Mouse (Mus musculus): Measurements from ENCODE around the gene Plk3. TPM values are rescaled to one million over a fixed set of nuclear protein-coding genes. Genes with fewer than 3 reads are reported as not detected.
A peak's percentile ranks its signal among the peaks of the same experiment; 100 is the strongest.
"Not testable (repeated sequence)": the region's sequence is repeated elsewhere in the genome, so short reads cannot be mapped to it uniquely, and the experiment has no call there.

The Plk3 gene
- 0.71 and 2.5 TPM in 2 replicates for polyA plus RNA-seq (2012; ENCODE audit: insufficient read depth, insufficient read length, missing spikeins)

- Histone ChIP-seq H3K4me3 (ENCODE audit: insufficient read depth, low read depth, low read length) (peak within 1 kb of the TSS; percentile 70), H3K4me1 (ENCODE audit: control insufficient read depth, insufficient read depth, insufficient read length, low read length) (0 out of 2 replicates have a peak, but pooled peaks cover 2% of the 10 kb centered on the region), H3K27ac (replicated peaks; ENCODE audit: low read depth, low read length) (no peak within 1 kb of the TSS; the same call in 1 of the 2 replicates)
Measured at GRCm38 (mm10) chr4:117133817-117134600, at the start of gene Plk3. Plk3 (minus strand) TSS chr4:117133963.

GRCm38 (mm10) chr4:117182759-117183096, 49.0 kb upstream of the Plk3 start:
- Histone ChIP-seq H3K27ac (replicated peaks; ENCODE audit: low read depth, low read length) (peak overlapping the region; percentile 22; the same call in 1 of the 2 replicates), H3K4me3 (ENCODE audit: insufficient read depth, low read depth, low read length) (peak overlapping the region; percentile 66)
- not testable (repeated sequence) for H3K4me1 ChIP-seq (ENCODE audit: control insufficient read depth, insufficient read depth, insufficient read length, low read length)

- H3K27ac ChIP-seq (replicated peaks; ENCODE audit: low read depth, low read length) = peak within 1 kb of the TSS; percentile 22; the same call in 1 of the 2 replicates
- peak within 1 kb of the TSS; percentile 66 for H3K4me3 ChIP-seq (ENCODE audit: insufficient read depth, low read depth, low read length)
- H3K4me1 ChIP-seq (ENCODE audit: control insufficient read depth, insufficient read depth, insufficient read length, low read length) = no peaks in the 10 kb centered on the region
Measured at GRCm38 (mm10) chr4:117181863-117182758, 48.3 kb upstream of the Plk3 start, which contains the start of gene Kif2c. Kif2c (minus strand) TSS chr4:117182639.

GRCm38 (mm10) chr4:117169936-117170335, 36.2 kb upstream of the Plk3 start:
- Histone ChIP-seq H3K4me3 (ENCODE audit: insufficient read depth, low read depth, low read length) (no peak overlapping the region), H3K4me1 (ENCODE audit: control insufficient read depth, insufficient read depth, insufficient read length, low read length) (no peaks in the 10 kb centered on the region), H3K27ac (replicated peaks; ENCODE audit: low read depth, low read length) (no peak overlapping the region)

- Histone ChIP-seq H3K4me1 (ENCODE audit: control insufficient read depth, insufficient read depth, insufficient read length, low read length) (no peaks in the 10 kb centered on the region; the same call in 1 of the 2 replicates), H3K27ac (replicated peaks; ENCODE audit: low read depth, low read length) (no peak overlapping the region), H3K4me3 (ENCODE audit: insufficient read depth, low read depth, low read length) (no peak overlapping the region)
Measured at GRCm38 (mm10) chr4:117161183-117161582, 27.4 kb upstream of the Plk3 start.

GRCm38 (mm10) chr4:117159666-117160065, 25.9 kb upstream of the Plk3 start:
- Histone ChIP-seq H3K4me3 (ENCODE audit: insufficient read depth, low read depth, low read length) (no peak overlapping the region), H3K27ac (replicated peaks; ENCODE audit: low read depth, low read length) (no peak overlapping the region), H3K4me1 (ENCODE audit: control insufficient read depth, insufficient read depth, insufficient read length, low read length) (no peaks in the 10 kb centered on the region; the same call in 1 of the 2 replicates)

- Histone ChIP-seq H3K4me1 (ENCODE audit: control insufficient read depth, insufficient read depth, insufficient read length, low read length) (no peaks in the 10 kb centered on the region; the same call in 1 of the 2 replicates), H3K4me3 (ENCODE audit: insufficient read depth, low read depth, low read length) (peak overlapping the region; percentile 83), H3K27ac (replicated peaks; ENCODE audit: low read depth, low read length) (no peak overlapping the region)
Measured at GRCm38 (mm10) chr4:117156372-117156771, 22.6 kb upstream of the Plk3 start.

- Histone ChIP-seq H3K4me1 (ENCODE audit: control insufficient read depth, insufficient read depth, insufficient read length, low read length) (no peaks in the 10 kb centered on the region; the same call in 1 of the 2 replicates), H3K27ac (replicated peaks; ENCODE audit: low read depth, low read length) (peak within 1 kb of the TSS; percentile 81), H3K4me3 (ENCODE audit: insufficient read depth, low read depth, low read length) (peak within 1 kb of the TSS; percentile 83)
Measured at GRCm38 (mm10) chr4:117155792-117156355, 22.1 kb upstream of the Plk3 start, which contains the start of gene Rps8. Rps8 (minus strand) TSS chr4:117156243.

- H3K27ac ChIP-seq (replicated peaks; ENCODE audit: low read depth, low read length) = peak overlapping the region; percentile 6; the same call in 1 of the 2 replicates
- H3K4me3 ChIP-seq (ENCODE audit: insufficient read depth, low read depth, low read length) = peak overlapping the region; percentile 83
- H3K4me1 ChIP-seq (ENCODE audit: control insufficient read depth, insufficient read depth, insufficient read length, low read length) = no peaks in the 10 kb centered on the region; the same call in 1 of the 2 replicates
Measured at GRCm38 (mm10) chr4:117155020-117155791, 21.4 kb upstream of the Plk3 start.

- H3K27ac ChIP-seq (replicated peaks; ENCODE audit: low read depth, low read length) = no peak overlapping the region
- H3K4me1 ChIP-seq (ENCODE audit: control insufficient read depth, insufficient read depth, insufficient read length, low read length) = no peaks in the 10 kb centered on the region; the same call in 1 of the 2 replicates
- H3K4me3 ChIP-seq (ENCODE audit: insufficient read depth, low read depth, low read length) = no peak overlapping the region
Measured at GRCm38 (mm10) chr4:117152714-117153113, 19.0 kb upstream of the Plk3 start.

- Histone ChIP-seq H3K4me1 (ENCODE audit: control insufficient read depth, insufficient read depth, insufficient read length, low read length) (no peaks in the 10 kb centered on the region), H3K4me3 (ENCODE audit: insufficient read depth, low read depth, low read length) (no peak overlapping the region), H3K27ac (replicated peaks; ENCODE audit: low read depth, low read length) (no peak overlapping the region)
Measured at GRCm38 (mm10) chr4:117151416-117151815, 17.7 kb upstream of the Plk3 start.

GRCm38 (mm10) chr4:117150212-117150733, 16.5 kb upstream of the Plk3 start:
- Histone ChIP-seq H3K4me3 (ENCODE audit: insufficient read depth, low read depth, low read length) (no peak overlapping the region), H3K27ac (replicated peaks; ENCODE audit: low read depth, low read length) (no peak overlapping the region), H3K4me1 (ENCODE audit: control insufficient read depth, insufficient read depth, insufficient read length, low read length) (no peaks in the 10 kb centered on the region)

- H3K4me1 ChIP-seq (ENCODE audit: control insufficient read depth, insufficient read depth, insufficient read length, low read length) = no peaks in the 10 kb centered on the region
- no peak overlapping the region for H3K4me3 ChIP-seq (ENCODE audit: insufficient read depth, low read depth, low read length)
- H3K27ac ChIP-seq (replicated peaks; ENCODE audit: low read depth, low read length) = no peak overlapping the region
Measured at GRCm38 (mm10) chr4:117149291-117150211, 15.8 kb upstream of the Plk3 start.
